7 mouse cellular contexts compared by ENCODE assay signal in the genomic region with DNA sequence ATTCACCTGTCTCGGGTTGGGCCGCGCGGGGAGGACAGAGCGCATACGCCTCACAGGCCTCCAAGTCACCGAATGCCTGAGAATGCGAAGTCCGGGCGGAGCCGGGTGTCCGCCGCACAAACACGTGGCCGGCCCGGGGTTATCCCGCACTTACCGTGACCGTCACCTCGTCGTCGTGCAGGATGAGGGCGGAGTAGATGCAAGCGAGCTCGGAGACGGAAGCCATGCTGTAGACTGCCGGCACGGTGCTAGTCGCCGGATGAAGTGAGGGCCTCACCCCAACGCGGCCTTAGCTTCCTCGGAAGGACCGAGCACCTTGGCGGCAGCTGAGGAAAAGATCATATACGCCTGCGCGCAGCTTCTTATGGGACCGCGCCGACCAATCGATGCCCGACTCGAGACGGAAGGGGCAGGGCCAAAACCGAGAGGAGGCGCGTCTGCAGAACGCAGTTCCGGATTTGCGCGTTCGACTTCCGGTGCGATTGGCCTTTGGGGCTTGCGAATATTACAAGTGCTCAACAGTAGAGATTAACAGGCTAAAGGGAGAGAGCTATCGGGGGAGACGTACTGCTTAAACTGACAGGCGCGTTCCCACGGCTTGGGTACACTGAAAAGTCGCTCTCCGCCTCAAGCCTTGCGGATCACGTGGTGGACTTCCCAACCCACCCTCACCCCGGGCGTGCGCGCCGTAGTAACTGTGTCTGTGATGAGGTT. TPM values are rescaled to one million over a fixed set of nuclear protein-coding genes. Genes with fewer than 3 reads are reported as not detected.
A peak's percentile ranks its signal among the peaks of the same experiment; 100 is the strongest.
DNase-seq lines count a peak whose midpoint lies in the region; ATAC-seq lines count a peak whose summit lies in the region.

Rplp1 (minus strand) TSS at position 340 of the 714 bp plus-strand sequence.

- WGBS in embryonic facial prominence, embryonic 11.5 days = under 1% methylated on average over 66 of the region's 70 CpGs
- WGBS in limb, embryonic 10.5 days = under 1% methylated on average over 70 of the region's 70 CpGs
- WGBS in midbrain, embryonic 13.5 days = under 1% methylated on average over 70 of the region's 70 CpGs

- peak within 1 kb of the TSS; percentile 70 for H3K4me2 ChIP-seq in embryonic facial prominence, embryonic 11.5 days (ENCODE audit: low read depth, low read length)
- peak within 1 kb of the TSS; percentile 90 for H3K4me2 ChIP-seq in midbrain, embryonic 13.5 days (replicated peaks)

- peak within 1 kb of the TSS; percentile 95 for H3K9ac ChIP-seq in embryonic facial prominence, embryonic 11.5 days (replicated peaks; ENCODE audit: low read length)
- peak within 1 kb of the TSS; percentile 82 for H3K9ac ChIP-seq in midbrain, embryonic 13.5 days (replicated peaks)

- peak within 1 kb of the TSS; percentile 90 for H3K4me3 ChIP-seq in embryonic facial prominence, embryonic 11.5 days (ENCODE audit: low read depth, low read length)
- peak within 1 kb of the TSS; percentile 96 for H3K4me3 ChIP-seq in limb, embryonic 10.5 days
- H3K4me3 ChIP-seq in midbrain, embryonic 13.5 days (replicated peaks) = peak within 1 kb of the TSS; percentile 87

- peak within 1 kb of the TSS; percentile 71 for H3K27ac ChIP-seq in embryonic facial prominence, embryonic 11.5 days (replicated peaks; ENCODE audit: low read depth, low read length)
- peak within 1 kb of the TSS; percentile 86 for H3K27ac ChIP-seq in limb, embryonic 10.5 days
- H3K27ac ChIP-seq in midbrain, embryonic 13.5 days = peak within 1 kb of the TSS; percentile 92

- no peaks in the 10 kb centered on the region for H3K4me1 ChIP-seq in embryonic facial prominence, embryonic 11.5 days (ENCODE audit: control insufficient read depth, insufficient read depth, low read length)
- peaks cover 18% of the 10 kb centered on the region for H3K4me1 ChIP-seq in limb, embryonic 10.5 days
- peaks cover 23% of the 10 kb centered on the region for H3K4me1 ChIP-seq in midbrain, embryonic 13.5 days (replicated peaks)

- peak; percentile 97 for DNase-seq in adrenal gland, postnatal 14 days
- DNase-seq in embryonic facial prominence, embryonic 11.5 days (ENCODE audit: low spot score) = peak; percentile 98
- DNase-seq in kidney, adult 11 months = peak; percentile 97
- peak; percentile 97 for DNase-seq in limb, embryonic 10.5 days (ENCODE audit: low spot score)
- DNase-seq in spleen, adult 12 weeks (ENCODE audit: low spot score) = peak; percentile 89

- H3K36me3 ChIP-seq in embryonic facial prominence, embryonic 11.5 days (replicated peaks; ENCODE audit: control insufficient read depth, insufficient read depth, low read depth, low read length) = peaks cover 3% of the 10 kb centered on the region
- H3K36me3 ChIP-seq in limb, embryonic 10.5 days = peaks cover 66% of the 10 kb centered on the region
- peaks cover 37% of the 10 kb centered on the region for H3K36me3 ChIP-seq in midbrain, embryonic 13.5 days

- no peaks in the 10 kb centered on the region for H3K27me3 ChIP-seq in embryonic facial prominence, embryonic 11.5 days (ENCODE audit: control insufficient read depth, insufficient read depth, low read length)
- no peaks in the 10 kb centered on the region for H3K27me3 ChIP-seq in limb, embryonic 10.5 days (ENCODE audit: low read depth, poor library complexity, severe bottlenecking)
- H3K27me3 ChIP-seq in midbrain, embryonic 13.5 days = no peaks in the 10 kb centered on the region

- H3K9me3 ChIP-seq in embryonic facial prominence, embryonic 11.5 days (replicated peaks; ENCODE audit: control insufficient read depth, low read length) = no peaks in the 10 kb centered on the region
- H3K9me3 ChIP-seq in limb, embryonic 10.5 days (replicated peaks) = no peaks in the 10 kb centered on the region
- H3K9me3 ChIP-seq in midbrain, embryonic 13.5 days = no peaks in the 10 kb centered on the region

- ATAC-seq in embryonic facial prominence, embryonic 11.5 days (replicated peaks; ENCODE audit: insufficient number of reproducible peaks, low FRiP score, low TSS enrichment, low read depth) = peak; percentile 94
- peak; percentile 89 for ATAC-seq in granulocyte monocyte progenitor cell, adult 5-6 weeks (replicated peaks; ENCODE audit: poor library complexity, severe bottlenecking)
- ATAC-seq in midbrain, embryonic 13.5 days = peak; percentile 98

RNA-seq across cellular contexts. Expression of gene Rplp1, which starts in this region (rescaled TPM):
- 1,575 and 2,047 TPM in 2 replicates for total RNA-seq in adrenal gland, postnatal 14 days (2021)
- 1,072 and 1,174 TPM in 2 replicates for polyA plus RNA-seq in embryonic facial prominence, embryonic 11.5 days (2014; fragmentation: Nextera tagmentation; extraction: Ambion mirVana)
- total RNA-seq in granulocyte monocyte progenitor cell, adult 5-6 weeks (2014; fragmentation: Nextera tagmentation) = 3,366 and 4,270 TPM in 2 replicates
- 4,896 and 5,913 TPM in 2 replicates for total RNA-seq in granulocyte monocyte progenitor cell, adult 5-6 weeks (2017)
- 1,122 and 1,351 TPM in 2 replicates for polyA plus RNA-seq in limb, embryonic 10.5 days (2016; fragmentation: Nextera tagmentation; extraction: Ambion mirVana)
- 860 and 872 TPM in 2 replicates for polyA plus RNA-seq in midbrain, embryonic 13.5 days (2015; fragmentation: Nextera tagmentation; extraction: Ambion mirVana)

Comparison
In these comparisons a context has a peak if more than half of its experiments do, and no peak if none do; other contexts are left out.
1. Peak in every context shown above with its lines: DNase-seq, ATAC-seq, H3K4me3 ChIP-seq and H3K27ac ChIP-seq.